Mouse (Mus musculus) heart, embryonic 13.5 days (tissue): ENCODE results near the gene Pygo1. TPM values are rescaled to one million over a fixed set of nuclear protein-coding genes. Genes with fewer than 3 reads are reported as not detected.

ENCODE experiments used
- ATAC-seq: fragments of 200-750 bp; cut with Nextera tagmentation; 2 replicates; pipeline ENCODE4 v1.8.0; 2017; ENCODE audit warnings: moderate TSS enrichment; ENCODE audit not compliant: insufficient number of reproducible peaks, low FRiP score, low TSS enrichment; ENCODE audit errors: extremely low read depth
- H3K27ac ChIP-seq: fragments of 300-500 bp; sonication (generic); replicated peaks from 2 replicates; pipeline ENCODE4 v1.5.1; 2015; ENCODE audit warnings: moderate library complexity, mild to moderate bottlenecking, inconsistent platforms
- H3K27me3 ChIP-seq: fragments of 300-500 bp; sonication (generic); replicated peaks from 2 replicates; pipeline ENCODE4 v1.6.1; 2015; ENCODE audit warnings: mild to moderate bottlenecking, inconsistent platforms
- H3K36me3 ChIP-seq: fragments of 300-500 bp; sonication (generic); 2 replicates; pipeline ENCODE4 v1.6.1; 2015; ENCODE audit warnings: mild to moderate bottlenecking, inconsistent platforms
- H3K4me1 ChIP-seq: fragments of 300-500 bp; sonication (generic); 2 replicates; pipeline ENCODE4 v1.6.1; 2015; ENCODE audit warnings: inconsistent platforms
- H3K4me2 ChIP-seq: fragments of 300-500 bp; sonication (generic); 2 replicates; pipeline ENCODE4 v1.6.1; 2015; ENCODE audit warnings: inconsistent platforms, mild to moderate bottlenecking, moderate library complexity
- H3K4me3 ChIP-seq: fragments of 300-500 bp; sonication (generic); 2 replicates; pipeline ENCODE4 v1.5.1; 2015; ENCODE audit warnings: moderate library complexity, mild to moderate bottlenecking, inconsistent platforms
- H3K9ac ChIP-seq: fragments of 300-500 bp; sonication (generic); 2 replicates; pipeline ENCODE4 v1.6.1; 2015; ENCODE audit warnings: inconsistent platforms, mild to moderate bottlenecking, moderate library complexity
- H3K9me3 ChIP-seq: fragments of 300-500 bp; sonication (generic); 2 replicates; pipeline ENCODE4 v1.6.1; 2016; ENCODE audit warnings: inconsistent platforms
- WGBS: fragments of 180-500 bp; shearing (Covaris S2); methylation state at CpG from one replicate; pipeline ENCODE4 v1.1.7; 2015; ENCODE audit warnings: mixed read lengths; 5-methylcytosine and 5-hydroxymethylcytosine counted together
- polyA plus RNA-seq: library from polyadenylated mRNA; unstranded; fragments of >200 nt; fragmentation: Nextera tagmentation; extraction: Ambion mirVana; gene quantifications from 2 replicates; pipeline ENCODE4 v1.2.1, GENCODE M21; 2015

Pygo1 gene
- polyA plus RNA-seq, 1 experiment from 2014 or later, result 1.8 TPM

DNA sequence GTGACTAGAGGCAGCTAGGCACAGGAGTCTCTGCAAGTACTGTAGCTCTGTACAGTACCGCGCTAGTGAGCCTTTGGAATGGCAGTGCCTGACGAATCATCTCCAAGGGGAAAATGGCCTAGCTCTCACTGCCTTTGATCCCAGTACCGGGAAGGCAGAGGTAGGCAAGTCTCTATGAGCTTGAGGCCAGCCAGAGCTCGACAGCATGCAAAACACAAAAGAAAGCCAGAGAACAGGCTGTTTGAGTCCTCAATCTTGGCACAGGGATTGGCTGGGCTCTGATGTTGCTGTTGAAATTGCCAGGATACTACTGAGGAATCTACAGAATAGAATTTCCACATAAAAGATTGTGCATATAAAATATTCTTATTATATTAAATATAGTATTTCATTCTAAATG, 47.0 kb downstream of the Pygo1 start:
- Histone ChIP-seq H3K36me3 (no peaks in the 10 kb centered on the region), H3K4me3 (no peak overlapping the region), H3K27ac (no peak overlapping the region), H3K27me3 (no peaks in the 10 kb centered on the region), H3K9me3 (no peaks in the 10 kb centered on the region), H3K4me2 (no peak overlapping the region), H3K4me1 (no peaks in the 10 kb centered on the region), H3K9ac (no peak overlapping the region)
- 78% methylated on average over 5 of the region's 5 CpGs for WGBS
- no peak for ATAC-seq

DNA sequence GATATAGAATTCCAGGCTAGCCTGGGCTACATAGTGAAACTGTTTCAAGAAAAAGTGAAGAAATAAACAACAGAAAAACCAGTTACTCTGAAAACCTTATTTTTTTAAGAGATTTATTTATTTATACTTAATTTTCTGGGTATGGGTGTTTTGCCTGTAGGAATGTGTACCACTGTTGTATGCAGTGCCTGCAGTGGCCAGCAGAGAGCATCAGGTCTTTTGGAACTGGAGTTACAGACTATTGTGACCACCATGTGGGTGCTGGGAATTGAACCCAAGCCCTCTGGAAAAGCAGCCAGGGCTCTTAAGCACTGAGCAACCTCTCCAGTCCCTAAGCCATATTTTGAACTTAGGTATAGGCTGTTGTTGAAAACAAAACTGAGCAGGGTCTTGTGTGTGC, 47.5 kb downstream of the Pygo1 start:
- Histone ChIP-seq H3K36me3 (no peaks in the 10 kb centered on the region), H3K4me2 (no peak overlapping the region), H3K27me3 (no peaks in the 10 kb centered on the region), H3K9ac (no peak overlapping the region), H3K4me1 (no peaks in the 10 kb centered on the region), H3K4me3 (no peak overlapping the region), H3K9me3 (no peaks in the 10 kb centered on the region), H3K27ac (no peak overlapping the region)
- ATAC-seq, result no peak

DNA sequence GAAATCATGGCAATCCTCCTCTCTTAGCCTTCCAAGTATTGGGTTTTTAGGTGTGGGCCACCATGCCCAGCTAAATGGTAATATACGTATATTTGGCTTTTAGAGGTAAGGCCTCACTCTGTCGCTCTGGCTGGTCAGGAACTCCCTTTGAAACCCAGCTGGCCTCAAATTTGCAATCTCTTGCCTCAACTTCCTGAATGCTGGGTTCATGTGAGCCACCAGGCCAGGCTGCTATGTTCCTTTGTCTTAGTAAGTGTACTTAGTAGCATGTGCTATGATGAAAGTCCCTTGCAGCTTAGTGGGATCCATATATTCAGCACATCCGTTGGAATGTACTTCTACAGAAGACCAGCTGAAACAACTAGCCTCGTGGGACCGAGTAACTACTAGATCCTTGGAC, 49.3 kb downstream of the Pygo1 start:
- WGBS, result 78% methylated on average over 5 of the region's 5 CpGs

DNA sequence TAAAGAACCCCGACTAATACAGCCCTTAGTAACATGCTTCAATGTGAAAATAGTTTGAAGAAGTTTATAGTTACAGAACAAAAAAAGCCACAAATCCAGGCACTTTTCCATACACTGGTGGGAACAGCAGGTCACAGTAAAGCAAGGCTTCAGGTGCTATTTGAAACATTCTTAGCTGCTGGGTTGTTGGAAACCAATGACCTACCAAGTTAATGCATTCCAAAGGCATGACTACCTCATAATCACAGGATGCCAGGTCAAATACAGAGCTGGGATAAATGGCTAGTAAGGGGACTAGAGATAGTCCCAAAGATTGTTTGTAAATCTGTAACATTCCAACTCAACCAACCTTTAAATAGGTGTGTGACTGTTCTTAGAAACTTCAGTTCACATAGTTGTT, 49.8 kb downstream of the Pygo1 start:
- H3K9me3 ChIP-seq, result no peaks in the 10 kb centered on the region
- no peak overlapping the region for H3K27ac ChIP-seq
- no peaks in the 10 kb centered on the region for H3K4me1 ChIP-seq
- 88% methylated on average over 1 of the region's 1 CpGs for WGBS
- no peak overlapping the region for H3K9ac ChIP-seq
- no peak overlapping the region for H3K4me2 ChIP-seq
- H3K4me3 ChIP-seq, result no peak overlapping the region
- H3K27me3 ChIP-seq, result no peaks in the 10 kb centered on the region
- ATAC-seq, result no peak
- H3K36me3 ChIP-seq, result no peaks in the 10 kb centered on the region

More for the DNA sequence above, 49.3 kb downstream of the Pygo1 start:
- Histone ChIP-seq H3K4me2 (no peak overlapping the region), H3K27ac (no peak overlapping the region), H3K4me3 (no peak overlapping the region), H3K9me3 (no peaks in the 10 kb centered on the region), H3K36me3 (no peaks in the 10 kb centered on the region), H3K9ac (no peak overlapping the region), H3K27me3 (no peaks in the 10 kb centered on the region), H3K4me1 (no peaks in the 10 kb centered on the region)
- no peak for ATAC-seq

DNA sequence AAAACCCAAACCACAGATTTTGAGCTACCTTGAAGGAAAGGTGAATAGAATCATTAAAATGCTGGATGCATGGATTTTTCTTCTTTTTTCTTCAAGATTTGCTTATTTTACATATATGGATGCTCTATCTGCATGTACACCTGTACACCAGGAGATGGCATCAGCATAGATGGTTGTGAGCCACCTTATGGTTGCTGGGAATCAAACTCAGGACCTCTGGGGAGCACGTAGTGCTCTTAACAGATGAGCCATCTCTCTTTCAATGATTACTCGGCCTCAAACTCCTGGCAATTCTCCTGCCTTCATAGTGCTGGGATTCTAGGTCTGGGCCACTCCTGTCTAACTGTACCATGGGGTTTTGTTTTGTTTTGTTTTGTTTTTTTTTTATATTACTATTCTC, 57.6 kb downstream of the Pygo1 start:
- Histone ChIP-seq H3K9ac (no peak overlapping the region), H3K27ac (no peak overlapping the region), H3K4me1 (peaks cover 13% of the 10 kb centered on the region), H3K36me3 (no peaks in the 10 kb centered on the region), H3K4me3 (no peak overlapping the region), H3K9me3 (no peaks in the 10 kb centered on the region), H3K4me2 (no peak overlapping the region), H3K27me3 (0 out of 2 replicates have a peak, but pooled peaks cover 6% of the 10 kb centered on the region)
- ATAC-seq, result no peak
- WGBS, result 53% methylated on average over 2 of the region's 2 CpGs

DNA sequence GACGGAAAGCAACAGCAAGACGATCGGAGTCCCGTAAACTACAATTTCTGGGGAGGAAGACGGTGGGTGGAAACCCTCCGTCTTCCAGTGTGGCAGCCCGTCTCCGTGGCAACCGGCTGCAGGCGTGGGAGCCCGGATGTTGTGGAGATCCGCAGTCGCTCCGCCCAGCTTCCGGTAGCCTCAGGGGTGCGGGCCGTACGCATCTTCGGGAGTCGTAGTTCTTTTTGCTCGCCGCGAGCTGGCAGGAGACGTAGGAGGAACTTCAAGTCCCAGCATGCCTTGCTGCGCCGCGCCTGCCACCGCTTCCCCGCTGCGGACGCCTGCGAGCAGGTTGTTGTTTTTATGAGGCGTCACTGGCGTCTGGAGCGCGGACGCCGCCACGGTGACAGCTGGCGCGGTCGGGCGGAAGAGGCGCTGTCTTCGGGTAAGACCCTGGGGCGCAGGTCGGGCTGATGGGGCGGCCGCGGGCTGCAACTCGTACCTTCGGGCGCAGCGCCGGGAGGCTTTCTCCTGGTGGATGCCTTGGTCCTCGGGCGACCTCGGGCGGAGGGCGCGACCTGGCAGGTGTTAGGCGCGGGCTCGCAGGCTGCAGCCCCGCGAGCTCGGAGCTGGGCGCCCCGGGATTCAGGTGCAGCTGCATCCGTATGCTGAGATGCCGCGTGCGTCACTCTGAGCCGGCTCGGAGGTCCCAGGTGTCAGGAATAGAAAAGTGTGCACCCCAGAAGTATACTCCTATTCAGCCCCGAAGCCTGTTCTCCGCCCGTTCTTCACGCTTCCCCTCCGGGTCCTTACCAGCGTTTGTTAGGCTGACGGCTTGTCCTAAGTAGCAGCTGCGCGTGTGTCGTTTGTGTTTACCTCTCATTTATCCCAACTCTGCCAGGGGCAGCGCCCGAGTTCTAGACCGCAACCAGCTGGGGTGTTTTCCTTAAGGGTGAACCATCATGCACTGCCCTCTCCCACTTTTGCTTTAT, 60.1 kb downstream of the Pygo1 start, which contains the start of the genes Ccpg1os and Ccpg1:
TSS of gene Ccpg1os (minus strand) at position 133 of the 971 bp plus-strand sequence.
TSS of gene Ccpg1 (plus strand) at position 180 of the 971 bp plus-strand sequence.
- peak; percentile 97 for ATAC-seq
- peaks cover 13% of the 10 kb centered on the region for H3K4me1 ChIP-seq
- H3K9ac ChIP-seq, result peak within 1 kb of the TSS; percentile 89
- peak within 1 kb of the TSS; percentile 74 for H3K27ac ChIP-seq
- peak within 1 kb of the TSS; percentile 96 for H3K4me2 ChIP-seq
- WGBS, result under 1% methylated on average over 88 of the region's 88 CpGs
- 0 out of 2 replicates have a peak, but pooled peaks cover 6% of the 10 kb centered on the region for H3K27me3 ChIP-seq
- H3K4me3 ChIP-seq, result peak within 1 kb of the TSS; percentile 91
- no peaks in the 10 kb centered on the region for H3K36me3 ChIP-seq
- H3K9me3 ChIP-seq, result no peaks in the 10 kb centered on the region

DNA sequence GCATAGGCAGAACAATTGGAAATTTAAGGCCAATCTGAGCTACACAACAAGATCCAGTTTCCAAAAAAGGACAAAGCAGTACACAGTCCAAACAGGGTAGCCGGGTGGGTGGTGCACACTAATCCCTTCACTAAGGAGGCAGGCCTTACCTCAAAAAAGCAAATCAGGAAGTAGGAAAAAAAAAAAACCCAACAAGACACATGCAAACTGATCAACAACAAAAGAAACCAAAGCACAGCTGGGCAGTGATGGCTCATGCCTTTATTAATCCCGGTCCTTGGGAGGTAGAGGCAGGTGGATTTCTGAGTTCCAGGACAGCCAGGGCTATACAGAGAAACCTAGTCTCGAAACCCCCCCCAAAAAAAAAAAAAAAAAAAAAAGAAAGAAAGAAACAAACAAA, 62.3 kb downstream of the Pygo1 start:
- no peak for ATAC-seq
- Histone ChIP-seq H3K36me3 (no peaks in the 10 kb centered on the region), H3K9me3 (no peaks in the 10 kb centered on the region), H3K27ac (no peak overlapping the region), H3K4me2 (no peak overlapping the region), H3K4me1 (peaks cover 13% of the 10 kb centered on the region), H3K9ac (no peak overlapping the region), H3K27me3 (0 out of 2 replicates have a peak, but pooled peaks cover 6% of the 10 kb centered on the region), H3K4me3 (no peak overlapping the region)
- 65% methylated on average over 3 of the region's 3 CpGs for WGBS

DNA sequence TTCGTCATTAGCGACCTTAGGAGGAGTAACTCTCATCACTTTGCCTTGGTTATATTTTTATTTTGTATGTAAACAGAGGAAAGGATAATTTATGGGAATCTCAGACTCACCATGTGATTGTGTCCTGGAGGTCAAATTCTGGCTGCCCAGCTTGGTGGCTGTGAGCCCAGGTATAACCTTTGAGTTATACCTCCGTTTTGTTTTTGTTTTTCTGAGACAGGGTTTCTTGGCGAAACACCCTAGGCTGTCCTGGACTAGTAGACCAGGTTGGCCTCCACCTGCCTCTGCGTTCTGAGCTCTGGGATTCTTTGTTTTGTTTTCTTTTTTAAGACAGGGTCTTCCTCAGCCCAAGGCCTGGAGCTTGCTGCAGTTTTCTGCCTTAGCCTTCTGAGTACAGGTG, 63.3 kb downstream of the Pygo1 start:
- Histone ChIP-seq H3K27ac (no peak overlapping the region), H3K9me3 (no peaks in the 10 kb centered on the region)

DNA sequence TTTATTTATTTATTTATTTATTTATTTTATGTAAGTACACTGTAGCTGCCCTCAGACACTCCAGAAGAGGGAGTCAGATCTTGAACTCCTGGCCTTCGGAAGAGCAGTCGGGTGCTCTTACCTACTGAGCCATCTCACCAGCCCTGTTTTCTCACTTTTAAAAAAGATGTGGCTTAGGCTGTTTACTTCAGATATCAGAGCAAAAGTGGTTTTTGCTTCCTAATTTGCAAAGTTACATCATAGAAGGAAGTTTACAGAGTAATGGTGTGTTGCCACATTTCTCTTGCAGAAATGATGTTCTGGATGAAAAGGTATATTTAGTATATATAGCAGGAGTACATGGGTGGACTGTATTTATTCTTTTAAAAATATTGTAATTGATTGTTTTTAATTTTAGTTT, 66.0 kb downstream of the Pygo1 start:
- WGBS, result 77% methylated on average over 2 of the region's 2 CpGs
- no peaks in the 10 kb centered on the region for H3K9me3 ChIP-seq
- no peak overlapping the region for H3K9ac ChIP-seq
- 0 out of 2 replicates have a peak, but pooled peaks cover 6% of the 10 kb centered on the region for H3K27me3 ChIP-seq
- no peaks in the 10 kb centered on the region; the same call in 1 of the 2 replicates for H3K4me1 ChIP-seq
- H3K27ac ChIP-seq, result no peak overlapping the region
- no peak overlapping the region for H3K4me3 ChIP-seq
- no peaks in the 10 kb centered on the region for H3K36me3 ChIP-seq
- no peak overlapping the region for H3K4me2 ChIP-seq
- no peak for ATAC-seq

More for the DNA sequence above, 63.3 kb downstream of the Pygo1 start:
- no peak overlapping the region for H3K4me2 ChIP-seq
- 82% methylated on average over 5 of the region's 5 CpGs for WGBS
- no peak overlapping the region for H3K4me3 ChIP-seq
- peaks cover 13% of the 10 kb centered on the region for H3K4me1 ChIP-seq
- no peak overlapping the region for H3K9ac ChIP-seq
- 0 out of 2 replicates have a peak, but pooled peaks cover 6% of the 10 kb centered on the region for H3K27me3 ChIP-seq
- ATAC-seq, result no peak
- no peaks in the 10 kb centered on the region for H3K36me3 ChIP-seq

DNA sequence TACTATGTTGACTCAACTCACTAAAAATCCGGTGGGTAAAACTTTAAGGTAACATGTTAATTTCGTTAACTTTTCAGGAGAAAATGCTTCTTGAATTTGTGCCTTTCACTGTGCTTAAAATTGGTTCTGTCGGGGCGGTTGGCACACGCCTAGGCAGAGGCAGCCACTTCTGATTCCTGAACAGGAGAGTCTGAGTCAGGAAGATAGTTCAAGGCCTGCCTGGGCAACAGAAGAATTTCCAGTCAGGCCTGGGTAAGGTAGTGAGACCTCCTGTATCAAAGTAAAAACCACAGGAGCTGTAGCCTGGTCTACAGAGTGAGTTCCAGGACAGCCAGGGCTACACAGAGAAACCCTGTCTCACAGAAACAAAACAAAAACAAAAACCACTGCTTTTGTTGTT, 67.1 kb downstream of the Pygo1 start:
- Histone ChIP-seq H3K27me3 (no peaks in the 10 kb centered on the region), H3K4me3 (no peak overlapping the region), H3K4me2 (no peak overlapping the region), H3K4me1 (no peaks in the 10 kb centered on the region), H3K36me3 (no peaks in the 10 kb centered on the region), H3K9ac (no peak overlapping the region), H3K9me3 (no peaks in the 10 kb centered on the region), H3K27ac (no peak overlapping the region)
- no peak for ATAC-seq
- 74% methylated on average over 5 of the region's 5 CpGs for WGBS

DNA sequence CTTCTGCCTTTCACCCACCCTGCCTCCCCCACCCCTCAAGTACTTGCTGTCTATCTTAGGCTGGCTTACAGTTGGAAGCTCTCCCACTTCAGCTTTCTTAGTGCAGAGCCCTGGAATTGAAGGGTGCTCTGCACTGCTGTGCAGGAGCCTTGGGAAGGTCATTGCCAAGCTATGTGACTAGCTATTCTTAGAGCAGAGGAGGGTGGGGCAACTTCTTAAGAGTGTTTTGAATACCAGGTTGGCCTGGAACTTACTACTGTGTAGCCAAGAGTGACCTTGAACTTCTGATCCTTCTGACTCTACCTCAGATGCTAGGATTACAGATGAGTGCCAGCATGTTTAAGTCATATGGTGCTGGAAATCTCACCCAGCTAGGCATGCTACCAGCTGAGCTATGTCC, 70.7 kb downstream of the Pygo1 start:
- H3K36me3 ChIP-seq, result 0 out of 2 replicates have a peak, but pooled peaks cover 3% of the 10 kb centered on the region
- no peak for ATAC-seq

More for the DNA sequence above, 70.7 kb downstream of the Pygo1 start:
- Histone ChIP-seq H3K9ac (no peak overlapping the region), H3K27ac (no peak overlapping the region), H3K4me3 (no peak overlapping the region), H3K4me2 (no peak overlapping the region), H3K9me3 (no peaks in the 10 kb centered on the region), H3K4me1 (no peaks in the 10 kb centered on the region), H3K27me3 (no peaks in the 10 kb centered on the region)
